Mouse (Mus musculus): ENCODE results near the gene Dnah2. TPM values are rescaled to one million over a fixed set of nuclear protein-coding genes. Genes with fewer than 3 reads are reported as not detected.
A peak's percentile ranks its signal among the peaks of the same experiment; 100 is the strongest.

Dnah2 gene
- polyA plus RNA-seq, 1 experiment from 2014 or later, result 0.15 TPM

DNA sequence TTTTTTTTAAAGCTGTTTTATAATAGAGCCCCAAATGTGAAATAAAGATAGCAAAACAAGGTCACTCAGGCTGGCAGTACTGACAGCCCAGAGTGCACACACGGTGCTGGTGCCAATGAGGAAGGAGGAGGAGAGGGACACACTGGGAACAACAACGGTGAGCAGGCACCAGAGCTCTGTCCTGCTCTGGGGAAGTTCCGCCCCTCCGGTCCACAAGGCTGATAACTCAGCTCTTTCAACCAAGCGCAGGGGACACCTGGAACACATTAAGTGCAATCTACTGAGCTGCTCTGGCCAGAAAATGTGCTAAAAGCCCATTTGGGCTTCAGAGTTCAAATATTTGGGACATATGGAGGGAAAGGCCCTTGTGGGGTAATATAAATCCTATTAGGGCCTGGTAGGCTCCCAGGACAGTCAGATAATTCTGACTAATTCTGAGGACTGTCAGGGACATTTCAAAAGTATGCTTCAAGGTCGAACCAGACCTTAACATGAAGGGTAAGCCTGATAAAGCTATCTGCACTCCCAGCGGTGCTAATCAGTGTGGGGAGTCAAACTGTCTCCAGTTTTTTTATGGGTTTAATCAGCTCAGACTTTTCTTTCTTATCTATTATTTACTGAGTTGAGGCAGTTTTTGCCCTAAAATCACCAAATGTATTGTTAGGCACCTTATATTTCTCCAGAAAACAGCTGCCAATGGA, 38.0 kb downstream of the Dnah2 start:
- no peaks in the 10 kb centered on the region for H3K36me3 ChIP-seq
- H3K4me3 ChIP-seq, result no peak overlapping the region
- no peak overlapping the region for H3K9ac ChIP-seq
- no peak overlapping the region; the same call in 1 of the 2 replicates for H3K4me2 ChIP-seq
- peaks cover 19% of the 10 kb centered on the region for H3K4me1 ChIP-seq (replicated peaks)
- H3K27ac ChIP-seq (ENCODE audit: poor library complexity, severe bottlenecking), result peak overlapping the region; percentile 62
- peaks cover 17% of the 10 kb centered on the region for H3K27me3 ChIP-seq (replicated peaks)
- H3K9me3 ChIP-seq (replicated peaks), result no peaks in the 10 kb centered on the region
- no peak for ATAC-seq (ENCODE audit: insufficient number of reproducible peaks, low FRiP score)
- WGBS, result 5% methylated on average over 7 of the region's 7 CpGs

DNA sequence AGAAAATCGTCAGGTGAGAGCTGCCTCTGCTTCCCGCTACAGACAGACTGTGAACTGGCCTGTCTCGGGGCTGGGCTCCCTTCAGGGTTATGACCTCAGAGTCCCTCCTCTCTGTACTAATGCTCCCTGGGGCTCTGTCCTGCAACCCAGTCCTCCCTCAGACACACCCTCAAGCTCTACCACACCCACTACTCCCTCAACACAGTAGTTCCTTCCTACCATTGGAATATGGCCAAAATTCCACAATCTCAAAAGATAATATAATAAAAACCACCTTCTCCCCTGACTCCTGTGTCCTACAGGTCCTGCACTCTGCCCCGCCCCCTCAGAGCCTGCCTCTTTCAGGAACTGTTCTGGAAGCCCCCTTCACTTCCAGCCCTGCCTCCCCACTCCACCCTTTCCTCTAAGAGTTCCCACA, 45.0 kb downstream of the Dnah2 start:
- Histone ChIP-seq H3K27ac (ENCODE audit: poor library complexity, severe bottlenecking) (no peak overlapping the region), H3K4me2 (no peak overlapping the region), H3K27me3 (replicated peaks) (no peaks in the 10 kb centered on the region), H3K9me3 (replicated peaks) (no peaks in the 10 kb centered on the region), H3K9ac (no peak overlapping the region), H3K4me3 (no peak overlapping the region), H3K4me1 (replicated peaks) (peaks cover 23% of the 10 kb centered on the region), H3K36me3 (no peaks in the 10 kb centered on the region)
- ATAC-seq (ENCODE audit: insufficient number of reproducible peaks, low FRiP score), result peak; percentile 67
- 27% methylated on average over 4 of the region's 4 CpGs for WGBS

DNA sequence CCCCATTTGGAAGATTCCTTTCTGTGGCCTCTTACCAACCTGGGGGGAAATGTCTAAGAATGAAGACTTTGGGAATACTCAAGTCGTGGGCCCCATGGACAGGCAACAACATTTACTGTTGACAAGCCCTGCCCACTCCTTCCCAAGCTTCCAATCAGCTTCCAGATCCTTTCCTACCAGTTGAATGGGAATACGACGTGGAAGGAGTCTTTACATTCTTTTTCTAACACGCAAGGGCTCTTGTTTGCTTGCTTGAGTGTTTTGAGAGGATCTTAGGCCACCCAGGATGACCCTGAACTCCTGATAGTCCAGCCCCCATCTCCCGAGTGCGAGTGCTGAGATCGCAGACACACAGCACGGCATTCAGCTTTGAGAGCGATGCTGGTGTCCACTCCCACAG, 47.4 kb downstream of the Dnah2 start:
- no peaks in the 10 kb centered on the region for H3K36me3 ChIP-seq
- no peak for ATAC-seq (ENCODE audit: insufficient number of reproducible peaks, low FRiP score)
- H3K27ac ChIP-seq (ENCODE audit: poor library complexity, severe bottlenecking), result no peak overlapping the region
- no peaks in the 10 kb centered on the region for H3K9me3 ChIP-seq (replicated peaks)
- 50% methylated on average over 9 of the region's 9 CpGs for WGBS
- no peak overlapping the region for H3K9ac ChIP-seq
- H3K4me1 ChIP-seq (replicated peaks), result peaks cover 23% of the 10 kb centered on the region
- H3K4me2 ChIP-seq, result peak overlapping the region; percentile 50
- H3K4me3 ChIP-seq, result no peak overlapping the region
- H3K27me3 ChIP-seq (replicated peaks), result no peaks in the 10 kb centered on the region

DNA sequence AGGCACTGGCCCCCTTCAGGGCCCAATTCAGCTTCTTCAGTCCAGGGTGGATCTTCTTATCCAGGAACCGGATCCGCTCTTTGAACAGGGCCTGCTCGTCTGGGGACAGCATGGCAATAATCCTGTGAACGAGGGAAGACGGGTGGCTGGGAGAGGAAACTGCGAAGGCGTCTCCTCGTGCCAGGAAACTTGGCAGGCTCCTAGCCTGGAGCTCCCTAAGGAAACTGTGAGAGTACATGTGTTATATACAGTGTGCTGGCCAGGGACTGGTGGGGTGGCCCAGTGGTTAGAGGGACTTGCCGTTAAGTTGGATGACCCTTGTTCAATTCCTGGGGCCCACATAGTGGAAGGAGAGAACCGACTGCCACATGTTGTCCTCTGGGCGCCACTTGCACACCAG, 49.8 kb downstream of the Dnah2 start:
- no peaks in the 10 kb centered on the region for H3K36me3 ChIP-seq
- no peaks in the 10 kb centered on the region for H3K9me3 ChIP-seq (replicated peaks)
- no peak overlapping the region for H3K9ac ChIP-seq
- peaks cover 23% of the 10 kb centered on the region for H3K4me1 ChIP-seq (replicated peaks)
- 83% methylated on average over 11 of the region's 11 CpGs for WGBS
- no peak overlapping the region for H3K4me2 ChIP-seq
- H3K4me3 ChIP-seq, result no peak overlapping the region
- ATAC-seq (ENCODE audit: insufficient number of reproducible peaks, low FRiP score), result no peak
- no peaks in the 10 kb centered on the region for H3K27me3 ChIP-seq (replicated peaks)
- no peak overlapping the region for H3K27ac ChIP-seq (ENCODE audit: poor library complexity, severe bottlenecking)

GRCm38 (mm10) chr11:69491711-69492110, 57.2 kb downstream of the Dnah2 start:
- H3K4me1 ChIP-seq (replicated peaks), result no peaks in the 10 kb centered on the region; the same call in 1 of the 2 replicates
- H3K27ac ChIP-seq (ENCODE audit: poor library complexity, severe bottlenecking), result no peak overlapping the region
- no peak overlapping the region for H3K4me2 ChIP-seq
- ATAC-seq (ENCODE audit: insufficient number of reproducible peaks, low FRiP score), result no peak
- H3K9ac ChIP-seq, result no peak overlapping the region
- WGBS, result 73% methylated on average over 7 of the region's 7 CpGs
- H3K9me3 ChIP-seq (replicated peaks), result no peaks in the 10 kb centered on the region
- H3K4me3 ChIP-seq, result no peak overlapping the region
- H3K36me3 ChIP-seq, result no peaks in the 10 kb centered on the region
- H3K27me3 ChIP-seq (replicated peaks), result no peaks in the 10 kb centered on the region; the same call in 1 of the 2 replicates

GRCm38 (mm10) chr11:69490898-69491297, 58.0 kb downstream of the Dnah2 start:
- Histone ChIP-seq H3K4me2 (no peak overlapping the region), H3K9ac (no peak overlapping the region), H3K36me3 (no peaks in the 10 kb centered on the region), H3K9me3 (replicated peaks) (no peaks in the 10 kb centered on the region), H3K4me3 (no peak overlapping the region), H3K27me3 (replicated peaks) (no peaks in the 10 kb centered on the region; the same call in 1 of the 2 replicates), H3K27ac (ENCODE audit: poor library complexity, severe bottlenecking) (no peak overlapping the region), H3K4me1 (replicated peaks) (no peaks in the 10 kb centered on the region; the same call in 1 of the 2 replicates)
- 53% methylated on average over 2 of the region's 2 CpGs for WGBS
- no peak for ATAC-seq (ENCODE audit: insufficient number of reproducible peaks, low FRiP score)

GRCm38 (mm10) chr11:69487474-69487873, 61.4 kb downstream of the Dnah2 start:
- H3K4me1 ChIP-seq (replicated peaks), result no peaks in the 10 kb centered on the region; the same call in 1 of the 2 replicates

DNA sequence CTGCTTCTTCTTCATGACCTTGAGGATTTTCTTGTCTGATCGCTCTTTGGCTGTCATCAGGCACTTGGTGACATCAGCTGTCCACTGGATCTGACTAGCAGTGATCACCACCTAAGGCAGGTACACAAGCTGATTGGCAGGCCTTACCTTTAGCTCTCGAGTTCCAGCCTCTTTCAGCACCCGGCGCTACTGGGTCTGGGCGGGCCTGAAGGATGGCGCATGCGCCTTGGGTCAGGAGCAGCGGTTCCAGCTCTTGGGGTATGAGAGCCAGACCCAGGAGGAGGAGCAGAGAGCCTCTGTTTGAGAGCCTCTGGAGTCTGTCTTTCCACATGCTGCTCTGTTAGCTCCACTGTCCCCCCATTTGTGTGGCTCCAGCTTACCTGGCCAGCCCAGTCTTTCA, 71.3 kb downstream of the Dnah2 start:
- Histone ChIP-seq H3K4me1 (replicated peaks) (peaks cover 15% of the 10 kb centered on the region), H3K9ac (no peak overlapping the region), H3K9me3 (replicated peaks) (no peaks in the 10 kb centered on the region), H3K4me3 (no peak overlapping the region), H3K4me2 (no peak overlapping the region), H3K27me3 (replicated peaks) (0 out of 2 replicates have a peak, but pooled peaks cover 4% of the 10 kb centered on the region), H3K27ac (ENCODE audit: poor library complexity, severe bottlenecking) (no peak overlapping the region), H3K36me3 (no peaks in the 10 kb centered on the region)
- no peak for ATAC-seq (ENCODE audit: insufficient number of reproducible peaks, low FRiP score)
- WGBS, result 83% methylated on average over 8 of the region's 8 CpGs

More at GRCm38 (mm10) chr11:69487474-69487873, 61.4 kb downstream of the Dnah2 start:
- Histone ChIP-seq H3K4me2 (no peak overlapping the region), H3K9ac (no peak overlapping the region), H3K36me3 (no peaks in the 10 kb centered on the region), H3K9me3 (replicated peaks) (no peaks in the 10 kb centered on the region), H3K27me3 (replicated peaks) (no peaks in the 10 kb centered on the region), H3K4me3 (no peak overlapping the region), H3K27ac (ENCODE audit: poor library complexity, severe bottlenecking) (no peak overlapping the region)
- ATAC-seq (ENCODE audit: insufficient number of reproducible peaks, low FRiP score), result no peak
- WGBS, result 80% methylated on average over 2 of the region's 2 CpGs

DNA sequence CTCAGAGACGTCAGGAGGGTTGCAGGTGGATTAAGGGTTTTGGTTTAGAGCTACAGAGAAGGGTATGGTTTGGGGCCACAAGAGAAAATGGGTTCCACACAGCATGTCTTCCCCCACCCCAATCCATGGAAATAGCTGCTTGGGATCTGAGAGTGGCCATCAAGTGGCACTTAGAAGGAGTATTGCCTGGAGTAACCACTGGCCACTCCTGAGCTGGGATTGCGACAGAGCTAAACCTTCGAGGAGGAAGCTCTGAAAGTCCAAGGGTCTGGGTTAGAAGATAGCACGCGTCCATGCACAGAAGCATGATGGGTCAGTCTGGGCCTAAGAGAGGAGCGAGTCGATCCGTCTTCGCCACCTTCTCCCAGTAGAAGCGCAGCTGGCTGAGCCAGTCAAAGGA, 72.1 kb downstream of the Dnah2 start:
- Histone ChIP-seq H3K27ac (ENCODE audit: poor library complexity, severe bottlenecking) (no peak overlapping the region), H3K27me3 (replicated peaks) (0 out of 2 replicates have a peak, but pooled peaks cover 4% of the 10 kb centered on the region), H3K9ac (no peak overlapping the region), H3K4me2 (no peak overlapping the region), H3K36me3 (no peaks in the 10 kb centered on the region), H3K4me3 (no peak overlapping the region), H3K9me3 (replicated peaks) (no peaks in the 10 kb centered on the region), H3K4me1 (replicated peaks) (peaks cover 18% of the 10 kb centered on the region)
- ATAC-seq (ENCODE audit: insufficient number of reproducible peaks, low FRiP score), result no peak
- 90% methylated on average over 10 of the region's 10 CpGs for WGBS

DNA sequence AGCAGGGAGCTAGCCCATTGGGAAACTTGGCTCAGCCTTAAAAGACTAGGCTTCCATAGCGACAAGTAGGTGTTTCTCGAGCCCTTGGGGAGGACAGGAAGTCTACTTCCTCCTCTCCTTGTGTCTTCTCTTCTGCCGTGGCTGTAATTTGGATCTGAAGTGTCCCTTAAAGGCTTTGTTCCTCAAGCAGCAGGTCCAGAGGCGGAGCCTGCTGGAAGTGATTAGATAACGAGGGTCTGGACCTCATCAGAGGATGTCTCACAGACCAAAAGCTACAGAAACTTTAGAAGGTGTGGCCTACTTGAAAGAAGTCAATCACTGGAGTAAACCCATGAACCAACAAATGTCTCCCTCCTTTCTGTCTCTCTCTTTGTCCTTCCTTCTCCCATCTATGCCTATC, 74.2 kb downstream of the Dnah2 start:
- 5% methylated on average over 5 of the region's 5 CpGs for WGBS
- Histone ChIP-seq H3K36me3 (no peaks in the 10 kb centered on the region), H3K27ac (ENCODE audit: poor library complexity, severe bottlenecking) (no peak overlapping the region), H3K9ac (no peak overlapping the region), H3K4me2 (no peak overlapping the region), H3K9me3 (replicated peaks) (no peaks in the 10 kb centered on the region), H3K27me3 (replicated peaks) (0 out of 2 replicates have a peak, but pooled peaks cover 4% of the 10 kb centered on the region), H3K4me1 (replicated peaks) (peaks cover 26% of the 10 kb centered on the region), H3K4me3 (no peak overlapping the region)
- ATAC-seq (ENCODE audit: insufficient number of reproducible peaks, low FRiP score), result no peak

GRCm38 (mm10) chr11:69472687-69473086, 76.2 kb downstream of the Dnah2 start:
- ATAC-seq (ENCODE audit: insufficient number of reproducible peaks, low FRiP score), result no peak
- Histone ChIP-seq H3K4me3 (no peak overlapping the region), H3K27me3 (replicated peaks) (0 out of 2 replicates have a peak, but pooled peaks cover 4% of the 10 kb centered on the region), H3K9ac (no peak overlapping the region), H3K27ac (ENCODE audit: poor library complexity, severe bottlenecking) (no peak overlapping the region), H3K36me3 (no peaks in the 10 kb centered on the region), H3K4me2 (no peak overlapping the region), H3K9me3 (replicated peaks) (no peaks in the 10 kb centered on the region), H3K4me1 (replicated peaks) (peaks cover 26% of the 10 kb centered on the region)
- WGBS, result 66% methylated on average over 5 of the region's 5 CpGs
